Mouse (Mus musculus): ENCODE measurements around the gene Hpcal1. TPM values are rescaled to one million over a fixed set of nuclear protein-coding genes. Genes with fewer than 3 reads are reported as not detected.

Gene Hpcal1
- polyA plus RNA-seq, 1 experiment: 36.1 TPM

DNA sequence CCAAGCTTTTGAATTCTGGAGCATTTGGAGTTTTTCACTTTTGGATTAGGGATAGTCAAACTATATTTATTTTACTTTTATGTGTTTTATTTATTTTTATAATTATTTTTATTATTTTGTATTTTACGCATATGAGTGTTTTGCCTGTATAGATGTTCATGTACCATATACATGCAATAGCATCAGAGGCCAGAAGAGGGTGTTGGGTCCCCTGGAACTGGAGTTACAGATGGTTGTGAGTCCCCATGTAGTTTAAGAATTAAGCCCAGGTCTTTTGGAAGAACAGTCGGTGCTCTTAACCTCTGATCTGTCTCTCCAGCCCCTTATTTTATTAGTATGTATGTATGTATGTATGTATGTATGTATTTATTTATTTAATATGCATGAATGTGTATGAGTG lies 12.9 kb upstream of the Hpcal1 start:
- Histone ChIP-seq H3K4me1 (ENCODE audit: control insufficient read depth, insufficient read depth, low read length) (peaks cover 3% of the 10 kb centered on the region; the same call in 1 of the 2 replicates), H3K4me3 (replicated peaks; ENCODE audit: control insufficient read depth, low read depth, low read length) (no peak overlapping the region), H3K27ac (ENCODE audit: control insufficient read depth, insufficient read depth, low read depth, low read length, poor library complexity) (no peak overlapping the region)
- no peak for TF ChIP-seq POLR2A (IDR thresholded peaks at IDR 0.05; ENCODE audit: borderline replicate concordance, control insufficient read depth, low read depth, low read length)
- no peak for TF ChIP-seq CTCF (IDR thresholded peaks at IDR 0.05; ENCODE audit: control insufficient read depth, insufficient read depth, low read length)
- WGBS: 58% methylated on average over 2 of the region's 2 CpGs

DNA sequence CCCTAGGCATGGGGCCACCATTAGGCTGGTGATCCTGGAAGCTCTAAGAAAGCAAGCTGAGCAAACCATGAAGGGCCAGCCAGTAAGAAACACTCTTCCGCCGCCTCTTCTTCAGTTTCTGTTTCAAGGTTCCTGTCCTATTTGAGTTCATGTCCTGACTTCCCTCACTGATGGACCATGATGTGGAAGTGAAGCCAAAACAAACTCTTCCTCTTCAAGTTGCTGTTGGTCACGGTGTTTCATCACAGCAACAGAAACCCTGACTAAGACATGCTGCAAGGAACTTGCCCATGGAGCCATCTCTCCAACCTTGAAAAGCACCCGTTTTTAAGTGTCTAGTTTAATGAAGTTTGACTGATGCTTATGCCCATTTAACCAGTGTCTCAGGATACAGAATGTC lies 11.1 kb upstream of the Hpcal1 start:
- Histone ChIP-seq H3K4me1 (ENCODE audit: control insufficient read depth, insufficient read depth, low read length) (peaks cover 3% of the 10 kb centered on the region; the same call in 1 of the 2 replicates), H3K4me3 (replicated peaks; ENCODE audit: control insufficient read depth, low read depth, low read length) (peak overlapping the region; percentile 31), H3K27ac (ENCODE audit: control insufficient read depth, insufficient read depth, low read depth, low read length, poor library complexity) (peak overlapping the region; percentile 83)
- TF ChIP-seq POLR2A (IDR thresholded peaks at IDR 0.05; ENCODE audit: borderline replicate concordance, control insufficient read depth, low read depth, low read length) (no peak), CTCF (IDR thresholded peaks at IDR 0.05; ENCODE audit: control insufficient read depth, insufficient read depth, low read length) (no peak)
- 29% methylated on average over 4 of the region's 4 CpGs for WGBS

DNA sequence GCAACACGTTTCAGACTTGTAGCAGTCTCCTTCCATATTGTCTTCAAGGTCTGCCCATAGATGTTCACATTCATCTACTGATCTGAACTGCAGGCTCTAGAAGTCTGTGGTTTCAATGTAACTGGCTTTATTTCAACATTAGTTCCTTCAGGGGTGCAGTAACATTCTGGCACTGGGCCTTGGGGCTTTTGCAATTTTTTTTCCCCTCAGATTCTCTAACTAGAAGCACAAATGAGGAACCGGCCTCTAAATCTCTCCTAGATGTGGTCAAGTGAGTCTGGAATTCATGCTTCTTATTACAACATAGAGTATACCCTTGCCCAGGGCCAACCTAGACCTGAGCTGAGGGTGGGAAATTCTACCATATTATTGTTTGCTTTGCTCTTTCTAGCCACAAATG lies 8.5 kb upstream of the Hpcal1 start:
- no peak for TF ChIP-seq POLR2A (IDR thresholded peaks at IDR 0.05; ENCODE audit: borderline replicate concordance, control insufficient read depth, low read depth, low read length)
- TF ChIP-seq CTCF (IDR thresholded peaks at IDR 0.05; ENCODE audit: control insufficient read depth, insufficient read depth, low read length): no peak
- Histone ChIP-seq H3K4me1 (ENCODE audit: control insufficient read depth, insufficient read depth, low read length) (peaks cover 3% of the 10 kb centered on the region; the same call in 1 of the 2 replicates), H3K4me3 (replicated peaks; ENCODE audit: control insufficient read depth, low read depth, low read length) (no peak overlapping the region), H3K27ac (ENCODE audit: control insufficient read depth, insufficient read depth, low read depth, low read length, poor library complexity) (no peak overlapping the region)
- 15% methylated on average over 2 of the region's 2 CpGs for WGBS

DNA sequence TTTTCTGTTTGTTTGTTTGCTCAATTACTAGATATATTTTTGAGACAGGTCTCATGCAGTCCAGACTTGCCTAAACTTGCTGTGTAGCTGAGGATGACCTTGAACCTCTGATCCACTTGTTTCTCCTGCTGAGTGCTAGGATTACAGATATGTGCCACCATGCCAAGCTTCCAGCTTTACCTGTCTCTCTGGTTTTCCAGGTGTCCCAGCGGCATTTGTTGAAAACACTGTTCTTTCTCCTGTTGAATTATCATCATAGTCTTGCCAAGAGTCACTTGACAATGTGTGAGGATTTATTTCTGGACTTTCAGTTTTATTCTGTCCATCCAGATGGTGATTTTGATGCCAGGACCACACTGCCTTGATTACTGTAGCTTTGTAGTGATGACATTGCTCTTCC lies 6.3 kb upstream of the Hpcal1 start:
- 93% methylated on average over 1 of the region's 1 CpGs for WGBS

DNA sequence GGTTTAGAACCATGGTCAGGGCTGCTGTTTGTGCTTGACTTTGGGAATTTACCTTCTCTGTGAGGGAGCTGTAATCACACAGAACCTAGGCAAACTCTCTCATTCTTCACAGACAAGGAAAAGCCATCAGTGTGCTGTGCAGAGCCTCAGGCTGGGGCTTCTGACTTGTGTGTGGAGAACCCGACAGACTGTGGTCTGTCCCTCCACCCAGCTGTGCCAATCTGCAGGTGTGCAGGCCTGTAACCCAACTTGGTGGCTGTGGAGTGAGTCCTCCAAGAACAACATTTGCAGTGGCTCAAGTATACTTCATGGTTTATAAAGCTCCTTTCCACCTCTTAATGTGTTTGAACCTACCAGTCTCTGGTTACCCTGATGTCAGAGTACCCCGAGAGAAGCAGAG lies 4.5 kb upstream of the Hpcal1 start:
- 68% methylated on average over 2 of the region's 2 CpGs for WGBS
- no peak overlapping the region for H3K4me3 ChIP-seq (replicated peaks; ENCODE audit: control insufficient read depth, low read depth, low read length)
- H3K4me1 ChIP-seq (ENCODE audit: control insufficient read depth, insufficient read depth, low read length): no peaks in the 10 kb centered on the region; the same call in 1 of the 2 replicates
- TF ChIP-seq POLR2A (IDR thresholded peaks at IDR 0.05; ENCODE audit: borderline replicate concordance, control insufficient read depth, low read depth, low read length) (no peak), CTCF (IDR thresholded peaks at IDR 0.05; ENCODE audit: control insufficient read depth, insufficient read depth, low read length) (no peak)
- no peak overlapping the region for H3K27ac ChIP-seq (ENCODE audit: control insufficient read depth, insufficient read depth, low read depth, low read length, poor library complexity)

More for the DNA sequence above, 6.3 kb upstream of the Hpcal1 start:
- Histone ChIP-seq H3K27ac (ENCODE audit: control insufficient read depth, insufficient read depth, low read depth, low read length, poor library complexity) (no peak overlapping the region), H3K4me1 (ENCODE audit: control insufficient read depth, insufficient read depth, low read length) (peaks cover 3% of the 10 kb centered on the region; the same call in 1 of the 2 replicates), H3K4me3 (replicated peaks; ENCODE audit: control insufficient read depth, low read depth, low read length) (no peak overlapping the region)
- TF ChIP-seq POLR2A (IDR thresholded peaks at IDR 0.05; ENCODE audit: borderline replicate concordance, control insufficient read depth, low read depth, low read length) (no peak), CTCF (IDR thresholded peaks at IDR 0.05; ENCODE audit: control insufficient read depth, insufficient read depth, low read length) (no peak)

DNA sequence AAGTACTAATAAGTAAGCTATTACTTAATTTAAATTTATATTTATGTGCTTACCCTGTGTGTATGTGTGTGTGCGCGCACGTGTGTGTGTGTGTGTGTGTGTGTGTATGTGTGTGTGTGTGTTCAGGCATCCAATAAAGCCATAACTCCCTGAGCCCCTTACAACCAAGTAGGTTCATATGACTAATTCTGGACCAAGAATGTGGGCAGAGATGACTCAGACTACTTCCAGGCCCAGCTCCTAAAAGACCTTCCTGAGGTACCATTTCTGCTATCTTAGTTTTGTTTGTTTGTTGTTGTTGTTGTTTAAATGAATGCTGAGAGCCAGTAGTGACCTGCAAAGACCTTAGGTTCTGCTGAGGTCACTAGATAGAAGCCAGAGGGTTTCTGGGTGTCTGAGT lies 1.7 kb upstream of the Hpcal1 start:
- 93% methylated on average over 3 of the region's 3 CpGs for WGBS

DNA sequence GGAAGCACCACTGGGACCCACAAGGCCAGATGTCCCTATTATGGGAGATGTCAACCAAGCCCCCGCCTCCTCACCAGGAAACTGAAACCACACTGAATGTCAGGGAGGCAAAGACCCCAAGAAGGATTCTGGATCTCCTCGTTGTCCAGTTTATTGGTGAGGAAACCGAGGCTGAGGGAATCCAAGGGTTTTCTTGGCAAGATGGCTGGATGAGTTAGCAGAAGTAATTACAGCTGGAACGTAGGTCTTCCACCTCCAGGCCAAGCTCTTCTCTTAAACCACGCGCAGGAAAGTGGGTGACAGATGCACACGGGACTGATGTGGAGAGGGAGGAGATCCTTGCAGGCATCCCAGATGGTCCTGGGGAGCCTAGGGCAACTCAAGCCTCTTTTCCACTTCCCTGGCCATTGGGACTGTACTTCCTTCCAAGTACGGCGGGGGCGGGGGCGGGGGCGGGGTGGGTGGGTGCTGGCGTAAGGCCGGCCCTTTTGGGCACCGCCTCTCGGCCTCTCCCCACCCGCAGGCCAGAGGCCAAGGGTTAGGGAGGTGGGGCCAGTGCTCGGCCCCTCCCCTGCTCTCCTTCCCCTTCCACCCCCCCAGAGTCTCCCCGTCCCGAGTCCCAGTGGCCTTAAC lies 609 bp upstream of the Hpcal1 start:
- no peak for TF ChIP-seq CTCF (IDR thresholded peaks at IDR 0.05; ENCODE audit: control insufficient read depth, insufficient read depth, low read length)
- TF ChIP-seq POLR2A (IDR thresholded peaks at IDR 0.05; ENCODE audit: borderline replicate concordance, control insufficient read depth, low read depth, low read length): no peak
- Histone ChIP-seq H3K27ac (ENCODE audit: control insufficient read depth, insufficient read depth, low read depth, low read length, poor library complexity) (peak overlapping the region; percentile 87), H3K4me1 (ENCODE audit: control insufficient read depth, insufficient read depth, low read length) (no peaks in the 10 kb centered on the region; the same call in 1 of the 2 replicates), H3K4me3 (replicated peaks; ENCODE audit: control insufficient read depth, low read depth, low read length) (peak overlapping the region; percentile 90)
- 5% methylated on average over 20 of the region's 20 CpGs for WGBS

More for the DNA sequence above, 1.7 kb upstream of the Hpcal1 start:
- no peak overlapping the region for H3K27ac ChIP-seq (ENCODE audit: control insufficient read depth, insufficient read depth, low read depth, low read length, poor library complexity)
- H3K4me3 ChIP-seq (replicated peaks; ENCODE audit: control insufficient read depth, low read depth, low read length): no peak overlapping the region
- no peak for TF ChIP-seq POLR2A (IDR thresholded peaks at IDR 0.05; ENCODE audit: borderline replicate concordance, control insufficient read depth, low read depth, low read length)
- no peak for TF ChIP-seq CTCF (IDR thresholded peaks at IDR 0.05; ENCODE audit: control insufficient read depth, insufficient read depth, low read length)
- no peaks in the 10 kb centered on the region for H3K4me1 ChIP-seq (ENCODE audit: control insufficient read depth, insufficient read depth, low read length)

DNA sequence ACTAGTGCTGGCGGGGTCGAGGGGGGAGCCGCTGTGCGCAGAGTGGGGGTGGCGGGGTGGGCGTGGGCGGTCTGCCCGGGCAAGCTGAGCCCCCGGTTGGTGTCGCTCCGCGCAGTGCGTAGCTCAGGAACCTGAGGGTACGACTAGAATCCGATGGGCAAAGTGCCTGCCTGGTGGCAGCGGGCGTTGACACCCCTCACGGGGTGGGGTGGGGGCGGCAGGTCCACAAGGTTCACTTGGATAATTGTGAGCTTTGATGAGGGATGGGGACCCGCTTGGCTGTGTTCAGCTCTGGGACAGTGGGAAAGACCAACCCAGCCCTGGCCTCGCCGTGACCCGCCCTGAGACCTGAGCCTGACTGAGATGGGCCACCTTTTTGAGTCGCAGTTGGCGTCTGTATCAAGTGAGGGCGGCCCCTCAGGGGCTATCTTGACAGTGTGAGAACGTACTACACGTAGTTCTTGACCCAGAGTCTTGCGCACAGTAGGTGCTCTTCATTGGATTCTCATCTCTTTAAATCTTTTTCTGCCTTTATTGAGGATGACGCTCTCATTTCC lies 742 bp downstream of the Hpcal1 start:
- Histone ChIP-seq H3K4me1 (ENCODE audit: control insufficient read depth, insufficient read depth, low read length) (no peaks in the 10 kb centered on the region; the same call in 1 of the 2 replicates), H3K27ac (ENCODE audit: control insufficient read depth, insufficient read depth, low read depth, low read length, poor library complexity) (peak overlapping the region; percentile 48), H3K4me3 (replicated peaks; ENCODE audit: control insufficient read depth, low read depth, low read length) (peak overlapping the region; percentile 90)
- WGBS: 1% methylated on average over 30 of the region's 30 CpGs
- TF ChIP-seq POLR2A (IDR thresholded peaks at IDR 0.05; ENCODE audit: borderline replicate concordance, control insufficient read depth, low read depth, low read length) (no peak), CTCF (IDR thresholded peaks at IDR 0.05; ENCODE audit: control insufficient read depth, insufficient read depth, low read length) (no peak)

All from bone marrow, adult 2 months (tissue).